Mouse (Mus musculus) forebrain, embryonic 15.5 days (tissue): ENCODE measurements around the gene Thpo. TPM values are rescaled to one million over a fixed set of nuclear protein-coding genes. Genes with fewer than 3 reads are reported as not detected.
A peak's percentile ranks its signal among the peaks of the same experiment; 100 is the strongest.

Experiments
- ATAC-seq: fragments of 200-750 bp; cut with Nextera tagmentation; replicated peaks from 2 replicates; pipeline ENCODE4 v1.8.0; 2017; ENCODE audit warnings: mild to moderate bottlenecking, moderate TSS enrichment, moderate library complexity
- H3K27ac ChIP-seq: fragments of 300-500 bp; sonication (generic); replicated peaks from 2 replicates; pipeline ENCODE4 v1.5.1; 2015; ENCODE audit warnings: mild to moderate bottlenecking, inconsistent platforms
- H3K27me3 ChIP-seq: fragments of 300-500 bp; sonication (generic); 2 replicates; pipeline ENCODE4 v1.6.1; 2015; ENCODE audit warnings: inconsistent platforms
- H3K36me3 ChIP-seq: fragments of 300-500 bp; sonication (generic); 2 replicates; pipeline ENCODE4 v1.6.1; 2015; ENCODE audit warnings: mild to moderate bottlenecking, inconsistent platforms
- H3K4me1 ChIP-seq: fragments of 300-500 bp; sonication (generic); 2 replicates; pipeline ENCODE4 v1.6.1; 2015; ENCODE audit warnings: inconsistent platforms
- H3K4me2 ChIP-seq: fragments of 300-500 bp; sonication (generic); replicated peaks from 2 replicates; pipeline ENCODE4 v1.6.1; 2015; ENCODE audit warnings: mild to moderate bottlenecking, inconsistent platforms
- H3K4me3 ChIP-seq: fragments of 300-500 bp; sonication (generic); 2 replicates; pipeline ENCODE4 v1.5.1; 2015; ENCODE audit warnings: mild to moderate bottlenecking, inconsistent platforms
- H3K9ac ChIP-seq: fragments of 300-500 bp; sonication (generic); replicated peaks from 2 replicates; pipeline ENCODE4 v1.6.1; 2015; ENCODE audit warnings: mild to moderate bottlenecking, inconsistent platforms
- H3K9me3 ChIP-seq: fragments of 300-500 bp; sonication (generic); 2 replicates; pipeline ENCODE4 v1.6.1; 2016; ENCODE audit warnings: inconsistent platforms
- WGBS: fragments of 180-500 bp; shearing (Covaris S2); methylation state at CpG from one replicate; pipeline ENCODE4 v1.1.7; 2015; ENCODE audit warnings: mixed read lengths; 5-methylcytosine and 5-hydroxymethylcytosine counted together
- polyA plus RNA-seq: library from polyadenylated mRNA; unstranded; fragments of >200 nt; fragmentation: Nextera tagmentation; extraction: Ambion mirVana; gene quantifications from 2 replicates; pipeline ENCODE4 v1.2.1, GENCODE M21; 2015

The Thpo gene
- polyA plus RNA-seq, 1 experiment from 2014 or later, result 0.80 TPM

GRCm38 (mm10) chr16:20700036-20700435 is 34.3 kb downstream of the Thpo start:
- no peak for ATAC-seq
- H3K4me3 ChIP-seq, result no peak overlapping the region
- no peak overlapping the region for H3K27ac ChIP-seq
- 43% methylated on average over 5 of the region's 5 CpGs for WGBS
- peaks cover 31% of the 10 kb centered on the region for H3K4me1 ChIP-seq
- H3K4me2 ChIP-seq, result no peak overlapping the region
- H3K36me3 ChIP-seq, result peaks cover 31% of the 10 kb centered on the region
- no peak overlapping the region for H3K9ac ChIP-seq
- no peaks in the 10 kb centered on the region for H3K9me3 ChIP-seq
- no peaks in the 10 kb centered on the region for H3K27me3 ChIP-seq

GRCm38 (mm10) chr16:20699266-20699665 is 35.0 kb downstream of the Thpo start:
- H3K4me2 ChIP-seq, result no peak overlapping the region
- peaks cover 38% of the 10 kb centered on the region for H3K4me1 ChIP-seq
- no peak overlapping the region for H3K27ac ChIP-seq
- no peaks in the 10 kb centered on the region for H3K27me3 ChIP-seq
- H3K9ac ChIP-seq, result no peak overlapping the region
- no peak for ATAC-seq
- no peaks in the 10 kb centered on the region for H3K9me3 ChIP-seq
- WGBS, result 78% methylated on average over 5 of the region's 5 CpGs
- no peak overlapping the region for H3K4me3 ChIP-seq
- peaks cover 31% of the 10 kb centered on the region for H3K36me3 ChIP-seq

- H3K27ac ChIP-seq, result peak overlapping the region; percentile 97
- H3K4me3 ChIP-seq, result peak overlapping the region; percentile 48
- peaks cover 23% of the 10 kb centered on the region for H3K36me3 ChIP-seq
- peaks cover 38% of the 10 kb centered on the region for H3K4me1 ChIP-seq
- peak; percentile 84 for ATAC-seq
- 1% methylated on average over 46 of the region's 46 CpGs for WGBS
- H3K9me3 ChIP-seq, result no peaks in the 10 kb centered on the region
- H3K4me2 ChIP-seq, result peak overlapping the region; percentile 84
- no peaks in the 10 kb centered on the region for H3K27me3 ChIP-seq
- peak overlapping the region; percentile 59 for H3K9ac ChIP-seq
Observed at GRCm38 (mm10) chr16:20695622-20696323, 38.5 kb downstream of the Thpo start.

DNA sequence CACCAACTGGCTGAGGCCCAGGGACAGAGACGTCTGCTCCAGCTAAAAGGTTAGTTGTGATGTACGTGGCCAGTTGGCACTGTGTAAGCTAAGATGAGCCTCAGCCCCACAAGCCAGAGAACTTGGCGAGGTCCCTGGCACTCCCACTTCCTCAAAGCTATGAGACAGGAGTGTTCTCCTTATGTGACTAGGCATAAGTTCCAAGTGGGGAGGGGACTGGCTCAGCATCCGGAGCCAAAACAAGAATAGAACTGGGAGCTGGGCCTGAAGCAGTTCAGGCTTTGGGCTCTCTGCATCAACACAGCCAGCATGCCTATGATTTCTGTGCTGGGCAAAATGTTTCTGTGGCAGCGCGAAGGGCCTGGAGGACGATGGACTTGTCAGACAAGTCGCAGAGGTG is 39.5 kb downstream of the Thpo start:
- Histone ChIP-seq H3K9ac (peak overlapping the region; percentile 59; the same call in 1 of the 2 replicates), H3K4me3 (peak overlapping the region; percentile 48), H3K36me3 (peaks cover 27% of the 10 kb centered on the region), H3K4me2 (peak overlapping the region; percentile 84), H3K4me1 (peaks cover 38% of the 10 kb centered on the region), H3K9me3 (no peaks in the 10 kb centered on the region), H3K27me3 (no peaks in the 10 kb centered on the region), H3K27ac (peak overlapping the region; percentile 97)
- 57% methylated on average over 8 of the region's 8 CpGs for WGBS
- no peak for ATAC-seq

DNA sequence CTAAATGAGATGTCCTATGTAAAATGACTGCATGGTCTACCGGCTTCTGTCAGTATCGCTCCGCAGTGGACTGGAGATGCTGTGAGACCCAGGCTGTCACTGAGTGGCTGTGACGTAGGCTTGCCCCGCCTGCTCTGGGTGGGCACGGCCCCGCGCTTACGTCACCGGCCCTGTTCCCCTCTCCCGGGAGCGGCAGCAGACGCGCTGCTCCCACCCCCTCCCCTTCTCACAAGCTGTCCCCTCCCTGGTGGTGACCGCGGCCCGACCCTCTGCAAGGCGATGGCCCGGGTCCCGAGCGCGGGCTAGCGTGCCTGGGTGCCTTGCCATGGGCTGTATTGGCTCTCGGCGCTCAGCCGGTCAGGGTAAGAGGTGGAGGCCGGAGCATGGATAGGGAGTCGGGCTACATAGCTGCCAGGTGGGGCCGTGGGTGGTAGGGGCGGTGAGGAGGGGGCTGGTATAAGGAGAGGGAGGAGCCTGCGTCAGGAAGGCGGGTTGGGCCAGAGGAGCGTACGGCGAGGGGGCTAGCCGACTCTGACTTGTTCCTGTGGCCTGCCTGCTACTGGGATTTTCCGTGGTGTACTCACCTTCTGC is 41.1 kb downstream of the Thpo start, which contains the start of gene Fam131a:
Gene Fam131a (plus strand): TSS at position 131 of the 591 bp plus-strand sequence.
- Histone ChIP-seq H3K36me3 (peaks cover 32% of the 10 kb centered on the region), H3K4me2 (peak within 1 kb of the TSS; percentile 69), H3K9me3 (no peaks in the 10 kb centered on the region), H3K27ac (peak within 1 kb of the TSS; percentile 97), H3K4me1 (peaks cover 38% of the 10 kb centered on the region), H3K4me3 (peak within 1 kb of the TSS; percentile 74), H3K27me3 (no peaks in the 10 kb centered on the region), H3K9ac (peak within 1 kb of the TSS; percentile 76)
- peak; percentile 94 for ATAC-seq
- under 1% methylated on average over 37 of the region's 37 CpGs for WGBS

DNA sequence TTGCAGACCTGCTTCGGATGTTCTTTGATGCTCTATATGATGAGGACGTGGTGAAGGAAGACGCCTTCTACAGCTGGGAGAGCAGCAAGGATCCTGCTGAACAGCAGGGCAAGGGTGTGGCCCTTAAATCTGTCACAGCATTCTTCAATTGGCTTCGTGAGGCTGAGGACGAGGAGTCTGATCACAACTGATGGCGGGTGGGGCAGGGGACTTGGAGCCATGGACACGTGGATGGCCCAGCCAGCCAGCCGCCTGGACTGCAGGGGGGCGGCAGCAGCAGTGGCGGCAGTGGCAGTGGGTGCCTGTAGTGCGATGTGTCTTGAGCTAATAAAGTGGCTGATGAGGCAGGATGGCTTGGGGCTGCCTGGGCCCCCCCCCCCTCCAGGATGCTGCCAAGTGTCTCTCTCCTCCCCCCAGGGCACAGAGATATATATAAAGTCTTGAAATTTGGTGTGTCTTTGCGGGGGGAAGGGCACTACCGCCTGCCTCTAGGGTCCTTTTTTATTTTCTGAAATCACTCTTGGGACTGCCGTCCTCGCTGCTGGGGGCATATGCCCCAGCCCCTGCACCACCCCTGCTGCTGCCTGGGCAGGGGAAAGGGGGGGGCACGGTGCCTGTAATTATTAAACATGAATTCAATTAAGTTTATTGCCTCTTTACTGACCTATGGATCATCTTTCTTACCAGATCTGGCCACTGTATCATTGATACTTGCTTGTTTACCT is 41.9 kb downstream of the Thpo start:
- no peak for ATAC-seq
- WGBS, result 43% methylated on average over 15 of the region's 16 CpGs
- peaks cover 40% of the 10 kb centered on the region for H3K36me3 ChIP-seq
- no peaks in the 10 kb centered on the region for H3K9me3 ChIP-seq
- peak overlapping the region; percentile 97 for H3K27ac ChIP-seq
- peak overlapping the region; percentile 69; the same call in 1 of the 2 replicates for H3K4me2 ChIP-seq
- no peaks in the 10 kb centered on the region for H3K27me3 ChIP-seq
- H3K4me3 ChIP-seq, result peak overlapping the region; percentile 74; the same call in 1 of the 2 replicates
- no peak overlapping the region for H3K9ac ChIP-seq
- H3K4me1 ChIP-seq, result peaks cover 38% of the 10 kb centered on the region

DNA sequence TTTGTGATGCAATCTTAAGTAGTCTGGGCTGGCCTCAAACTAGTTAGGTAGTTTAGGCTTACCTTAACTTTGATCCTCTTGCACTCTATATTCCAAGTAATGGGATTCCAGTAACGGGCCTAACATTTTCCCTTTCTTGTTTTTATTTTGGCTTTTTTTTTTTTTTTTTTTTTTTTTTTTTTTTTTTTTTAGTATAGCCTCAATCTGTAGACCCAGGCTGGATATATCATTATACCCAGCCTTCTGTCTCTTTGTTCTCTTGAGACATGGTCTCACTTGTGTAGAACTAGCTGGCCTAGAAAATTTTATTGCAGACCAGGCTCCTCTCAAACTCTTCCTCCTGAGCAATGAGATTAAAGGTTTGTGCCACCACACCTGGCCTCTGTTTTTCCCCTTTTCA is 42.7 kb downstream of the Thpo start:
- 71% methylated on average over 1 of the region's 1 CpGs for WGBS
- H3K4me1 ChIP-seq, result peaks cover 36% of the 10 kb centered on the region
- H3K9ac ChIP-seq, result no peak overlapping the region
- peaks cover 48% of the 10 kb centered on the region for H3K36me3 ChIP-seq
- no peak overlapping the region for H3K4me2 ChIP-seq
- H3K4me3 ChIP-seq, result no peak overlapping the region
- ATAC-seq, result no peak
- H3K27ac ChIP-seq, result peak overlapping the region; percentile 97; the same call in 1 of the 2 replicates
- H3K9me3 ChIP-seq, result no peaks in the 10 kb centered on the region
- H3K27me3 ChIP-seq, result no peaks in the 10 kb centered on the region

DNA sequence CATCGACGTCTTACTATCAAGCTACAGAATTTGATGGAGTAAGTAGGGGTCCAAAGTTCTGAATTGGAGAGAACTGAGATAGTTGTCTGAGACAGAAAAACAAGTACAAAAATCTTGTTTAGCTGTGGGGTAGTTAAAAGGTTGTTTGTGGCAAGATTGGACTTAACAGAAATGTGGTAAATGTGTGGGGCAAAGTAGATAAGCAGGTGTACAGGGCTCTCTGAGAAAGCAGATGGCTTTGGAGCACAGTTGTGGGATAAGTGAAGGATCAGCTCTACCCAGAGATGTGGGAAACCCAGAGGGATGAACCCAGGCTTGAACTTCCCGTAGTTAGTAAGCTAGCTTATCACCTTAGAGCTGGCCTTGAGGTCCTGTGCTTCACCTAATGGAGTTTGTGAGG is 43.5 kb downstream of the Thpo start:
- 91% methylated on average over 3 of the region's 3 CpGs for WGBS
- Histone ChIP-seq H3K4me1 (peaks cover 28% of the 10 kb centered on the region), H3K9me3 (no peaks in the 10 kb centered on the region), H3K4me2 (no peak overlapping the region), H3K36me3 (peaks cover 56% of the 10 kb centered on the region), H3K27me3 (no peaks in the 10 kb centered on the region), H3K27ac (no peak overlapping the region), H3K4me3 (no peak overlapping the region), H3K9ac (no peak overlapping the region)
- ATAC-seq, result no peak

DNA sequence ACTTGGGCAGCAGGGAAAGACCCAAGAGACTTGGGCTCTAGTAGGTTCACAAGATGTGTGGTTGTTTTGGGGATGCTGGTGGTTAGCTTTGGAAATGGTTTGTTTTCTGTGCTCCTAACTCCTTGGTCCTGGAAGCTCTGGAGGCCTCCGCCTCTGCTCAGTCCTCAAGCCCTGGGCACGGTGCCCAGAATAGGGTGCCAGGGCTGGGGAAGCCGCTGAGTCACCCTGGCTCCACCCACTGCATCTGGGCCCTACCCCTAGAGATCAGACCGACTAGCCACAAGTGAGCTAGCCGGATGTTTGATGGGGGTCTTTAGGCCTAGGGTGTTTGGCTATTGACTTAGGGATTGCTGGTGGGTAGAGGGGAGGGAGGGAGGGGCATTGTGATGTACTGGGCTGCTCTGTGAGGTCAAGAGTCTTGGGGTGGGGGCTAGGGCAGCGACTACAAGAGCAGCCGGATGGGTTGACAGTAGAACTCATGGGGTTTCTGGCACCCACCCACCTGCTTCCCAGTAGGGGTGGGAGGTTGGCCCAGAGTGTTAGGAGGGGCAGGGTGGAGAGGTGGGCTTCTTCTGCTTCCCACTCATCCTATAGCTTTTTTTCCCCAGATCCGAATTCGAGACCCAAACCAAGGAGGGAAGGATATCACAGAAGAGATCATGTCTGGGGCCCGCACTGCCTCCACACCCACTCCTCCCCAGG is 56.2 kb downstream of the Thpo start:
- 68% methylated on average over 10 of the region's 10 CpGs for WGBS
- peaks cover 76% of the 10 kb centered on the region for H3K36me3 ChIP-seq
- no peaks in the 10 kb centered on the region for H3K9me3 ChIP-seq
- no peak overlapping the region for H3K4me2 ChIP-seq
- H3K27ac ChIP-seq, result no peak overlapping the region
- no peaks in the 10 kb centered on the region for H3K27me3 ChIP-seq
- peaks cover 21% of the 10 kb centered on the region for H3K4me1 ChIP-seq
- H3K9ac ChIP-seq, result no peak overlapping the region
- no peak for ATAC-seq
- H3K4me3 ChIP-seq, result no peak overlapping the region

- no peaks in the 10 kb centered on the region for H3K27me3 ChIP-seq
- no peaks in the 10 kb centered on the region for H3K9me3 ChIP-seq
- WGBS, result 90% methylated on average over 5 of the region's 5 CpGs
- ATAC-seq, result no peak
- peaks cover 69% of the 10 kb centered on the region for H3K36me3 ChIP-seq
- H3K4me2 ChIP-seq, result no peak overlapping the region
- no peak overlapping the region for H3K4me3 ChIP-seq
- no peak overlapping the region for H3K27ac ChIP-seq
- no peak overlapping the region for H3K9ac ChIP-seq
- H3K4me1 ChIP-seq, result peaks cover 21% of the 10 kb centered on the region
Observed at GRCm38 (mm10) chr16:20677380-20677779, 56.9 kb downstream of the Thpo start.

- no peak for ATAC-seq
- H3K9me3 ChIP-seq, result no peaks in the 10 kb centered on the region
- H3K9ac ChIP-seq, result no peak overlapping the region
- no peak overlapping the region for H3K4me3 ChIP-seq
- peaks cover 27% of the 10 kb centered on the region for H3K4me1 ChIP-seq
- H3K4me2 ChIP-seq, result no peak overlapping the region
- no peak overlapping the region for H3K27ac ChIP-seq
- H3K27me3 ChIP-seq, result no peaks in the 10 kb centered on the region
- H3K36me3 ChIP-seq, result peaks cover 62% of the 10 kb centered on the region
- 83% methylated on average over 4 of the region's 4 CpGs for WGBS
Observed at GRCm38 (mm10) chr16:20676702-20677101, 57.6 kb downstream of the Thpo start.

DNA sequence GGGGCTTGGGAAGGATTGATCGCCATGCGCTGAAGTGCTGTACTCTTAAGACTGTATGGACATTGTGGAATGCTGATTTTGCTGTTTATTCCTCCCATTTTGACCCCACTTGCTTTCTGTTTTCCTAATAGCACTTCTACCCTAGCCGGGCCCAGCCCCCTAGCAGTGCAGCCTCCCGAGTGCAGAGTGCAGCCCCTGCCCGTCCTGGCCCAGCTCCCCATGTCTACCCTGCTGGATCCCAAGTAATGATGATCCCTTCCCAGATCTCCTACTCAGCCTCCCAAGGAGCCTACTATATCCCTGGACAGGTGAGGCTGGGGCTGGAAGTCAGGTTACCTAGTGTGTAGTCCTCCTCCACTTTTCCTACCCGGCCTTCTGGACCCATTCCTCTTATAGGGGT is 59.1 kb downstream of the Thpo start:
- no peak for ATAC-seq
- Histone ChIP-seq H3K27me3 (no peaks in the 10 kb centered on the region), H3K27ac (no peak overlapping the region), H3K36me3 (peaks cover 47% of the 10 kb centered on the region), H3K4me1 (peaks cover 29% of the 10 kb centered on the region), H3K4me2 (no peak overlapping the region), H3K9me3 (no peaks in the 10 kb centered on the region), H3K4me3 (no peak overlapping the region), H3K9ac (no peak overlapping the region)
- 89% methylated on average over 6 of the region's 6 CpGs for WGBS
